Mouse (Mus musculus) lung, adult 2 months (tissue): ENCODE data around the gene Papss2.

ENCODE experiments used
- CTCF ChIP-seq: fragments of 200-500 bp; IDR thresholded peaks from 2 replicates; pipeline ENCODE4 v1.5.1; 2011; ENCODE audit warnings: mild to moderate bottlenecking, low read length, control low read depth; ENCODE audit not compliant: insufficient read depth
- POLR2A ChIP-seq: fragments of 200-500 bp; IDR thresholded peaks from 2 replicates; pipeline ENCODE4 v1.6.1; 2011; ENCODE audit warnings: low read depth, mild to moderate bottlenecking, control low read depth, low read length, borderline replicate concordance; ENCODE audit errors: extremely low read depth

GRCm38 (mm10) chr19:32651046-32651445 is 55.5 kb downstream of the Papss2 start:
- TF ChIP-seq CTCF: no peak
- TF ChIP-seq POLR2A: no peak
